Comparison of ENCODE assay signal across 10 mouse cellular contexts in genomic region chr4:62502969-62503368, GRCm38 (mm10). TPM values are rescaled to one million over a fixed set of nuclear protein-coding genes. Genes with fewer than 3 reads are reported as not detected.
DNase-seq lines count a peak whose midpoint lies in the region; ATAC-seq lines count a peak whose summit lies in the region.
"Had no signal": no experiment of that assay in that cellular context is flagged by ENCODE, and none has a peak within 500 bp of the region (broad histone marks: within the 10 kb centered on the region; RNA-seq: fewer than 3 reads in every experiment).

No protein-coding gene starts in this region.

- H3K9ac ChIP-seq in forebrain, embryonic 12.5 days = no peak overlapping the region
- no peak overlapping the region for H3K9ac ChIP-seq in intestine, embryonic 14.5 days (ENCODE audit: low read length)
- no peak overlapping the region for H3K9ac ChIP-seq in liver, embryonic 12.5 days

- H3K4me3 ChIP-seq in forebrain, embryonic 10.5 days = peak overlapping the region; percentile 62; the same call in 1 of the 2 replicates
- no peak overlapping the region for H3K4me3 ChIP-seq in forebrain, embryonic 12.5 days (replicated peaks)
- H3K4me3 ChIP-seq in intestine, embryonic 14.5 days (ENCODE audit: low read depth, low read length) = no peak overlapping the region
- H3K4me3 ChIP-seq in liver, embryonic 12.5 days = 0 out of 2 replicates have a peak overlapping the region, but pooled peaks have one; percentile 70

- peaks cover 26% of the 10 kb centered on the region for H3K36me3 ChIP-seq in forebrain, embryonic 10.5 days (replicated peaks)
- peaks cover 21% of the 10 kb centered on the region for H3K36me3 ChIP-seq in forebrain, embryonic 12.5 days (replicated peaks)
- peaks cover 30% of the 10 kb centered on the region for H3K36me3 ChIP-seq in intestine, embryonic 14.5 days (ENCODE audit: control insufficient read depth, insufficient read depth, low read length)
- peaks cover 24% of the 10 kb centered on the region for H3K36me3 ChIP-seq in liver, embryonic 12.5 days

- no peak overlapping the region for H3K27ac ChIP-seq in forebrain, embryonic 10.5 days
- no peak overlapping the region for H3K27ac ChIP-seq in forebrain, embryonic 12.5 days
- peak overlapping the region; percentile 84 for H3K27ac ChIP-seq in intestine, embryonic 14.5 days (ENCODE audit: low read depth)
- H3K27ac ChIP-seq in liver, embryonic 12.5 days = peak overlapping the region; percentile 61

- WGBS in forebrain, embryonic 10.5 days = 82% methylated on average over 7 of the region's 7 CpGs
- WGBS in forebrain, embryonic 12.5 days = 84% methylated on average over 7 of the region's 7 CpGs
- 49% methylated on average over 7 of the region's 7 CpGs for WGBS in intestine, embryonic 14.5 days
- 59% methylated on average over 7 of the region's 7 CpGs for WGBS in liver, embryonic 12.5 days (ENCODE audit: insufficient replicate concordance)

- DNase-seq in forebrain, embryonic 10.5 days (ENCODE audit: extremely low spot score, low spot score) = no peak
- DNase-seq in CD4-positive helper T cell, adult 2 months (ENCODE audit: low read depth, low spot score) = peak; percentile 44
- peak; percentile 68 for DNase-seq in intestine, embryonic 14.5 days (ENCODE audit: low spot score)
- no peak for DNase-seq in frontal cortex, adult 2 months (ENCODE audit: extremely low spot score in 1 of 2, low spot score in 1 of 2)
- DNase-seq in adrenal gland, postnatal 36 days = no peak
- DNase-seq in natural killer cell, adult 2 months (ENCODE audit: low spot score in 2 of 2) = no peak
- DNase-seq: cerebellum, postnatal 10 days; layer of hippocampus, postnatal 36 days had no signal

- H3K9me3 ChIP-seq in forebrain, embryonic 10.5 days = no peaks in the 10 kb centered on the region
- H3K9me3 ChIP-seq in forebrain, embryonic 12.5 days = no peaks in the 10 kb centered on the region
- H3K9me3 ChIP-seq in intestine, embryonic 14.5 days (ENCODE audit: control insufficient read depth, low read length) = no peaks in the 10 kb centered on the region
- H3K9me3 ChIP-seq in liver, embryonic 12.5 days (replicated peaks) = no peaks in the 10 kb centered on the region

- no peaks in the 10 kb centered on the region for H3K27me3 ChIP-seq in forebrain, embryonic 10.5 days (ENCODE audit: poor library complexity, severe bottlenecking)
- H3K27me3 ChIP-seq in forebrain, embryonic 12.5 days = no peaks in the 10 kb centered on the region
- H3K27me3 ChIP-seq in intestine, embryonic 14.5 days (replicated peaks; ENCODE audit: control insufficient read depth, insufficient read depth, low read length) = no peaks in the 10 kb centered on the region
- H3K27me3 ChIP-seq in liver, embryonic 12.5 days (replicated peaks) = no peaks in the 10 kb centered on the region

- no peak for ATAC-seq in forebrain, embryonic 12.5 days (ENCODE audit: low FRiP score)
- peak; percentile 47; the same call in 1 of the 2 replicates for ATAC-seq in intestine, embryonic 14.5 days (replicated peaks; ENCODE audit: low FRiP score, low TSS enrichment, low read depth)
- ATAC-seq in liver, embryonic 12.5 days = no peak

- H3K4me2 ChIP-seq in forebrain, embryonic 12.5 days = no peak overlapping the region
- peak overlapping the region; percentile 60 for H3K4me2 ChIP-seq in intestine, embryonic 14.5 days (ENCODE audit: low read length)
- peak overlapping the region; percentile 84 for H3K4me2 ChIP-seq in liver, embryonic 12.5 days

- peaks cover 11% of the 10 kb centered on the region for H3K4me1 ChIP-seq in forebrain, embryonic 10.5 days
- peaks cover 8% of the 10 kb centered on the region for H3K4me1 ChIP-seq in forebrain, embryonic 12.5 days
- H3K4me1 ChIP-seq in intestine, embryonic 14.5 days (replicated peaks; ENCODE audit: control insufficient read depth, insufficient read depth, low read length) = 0 out of 2 replicates have a peak, but pooled peaks cover 5% of the 10 kb centered on the region
- peaks cover 37% of the 10 kb centered on the region for H3K4me1 ChIP-seq in liver, embryonic 12.5 days

RNA-seq across cellular contexts. Expression of gene Hdhd3, which starts 0.3 kb away (rescaled TPM):
- 10.3 and 11.2 TPM in 2 replicates for polyA plus RNA-seq in forebrain, embryonic 10.5 days (2016; fragmentation: Nextera tagmentation; extraction: Ambion mirVana)
- 7.7 and 9.5 TPM in 2 replicates for polyA plus RNA-seq in forebrain, embryonic 12.5 days (2016; fragmentation: Nextera tagmentation; extraction: Ambion mirVana)
- 29.4 and 32.4 TPM in 2 replicates for polyA plus RNA-seq in intestine, embryonic 14.5 days (2014; fragmentation: Nextera tagmentation; extraction: Ambion mirVana)
- polyA plus RNA-seq in liver, embryonic 12.5 days (2016; fragmentation: Nextera tagmentation; extraction: Ambion mirVana) = 4.3 and 4.6 TPM in 2 replicates
- polyA plus RNA-seq in frontal cortex, adult 2 months (2012; rRNA removed) = 6.8 and 8.0 TPM in 2 replicates
- 10 to 100 TPM; 12.3 to 15.6 TPM for total RNA-seq in adrenal gland, postnatal 36 days (2021)

RNA-seq across cellular contexts. Expression of gene Alad, which starts 16.7 kb away (rescaled TPM):
- polyA plus RNA-seq in forebrain, embryonic 10.5 days (2016; fragmentation: Nextera tagmentation; extraction: Ambion mirVana) = 125 and 127 TPM in 2 replicates
- 67.5 and 74.1 TPM in 2 replicates for polyA plus RNA-seq in forebrain, embryonic 12.5 days (2016; fragmentation: Nextera tagmentation; extraction: Ambion mirVana)
- 146 and 153 TPM in 2 replicates for polyA plus RNA-seq in intestine, embryonic 14.5 days (2014; fragmentation: Nextera tagmentation; extraction: Ambion mirVana)
- 626 and 633 TPM in 2 replicates for polyA plus RNA-seq in liver, embryonic 12.5 days (2016; fragmentation: Nextera tagmentation; extraction: Ambion mirVana)
- polyA plus RNA-seq in frontal cortex, adult 2 months (2012; rRNA removed) = 37.2 and 43.1 TPM in 2 replicates
- 10 to 100 TPM; 86.9 to 99.8 TPM for total RNA-seq in adrenal gland, postnatal 36 days (2021)

RNA-seq across cellular contexts. Expression of gene Pole3, which starts 21.9 kb away (rescaled TPM):
- 145 and 147 TPM in 2 replicates for polyA plus RNA-seq in forebrain, embryonic 10.5 days (2016; fragmentation: Nextera tagmentation; extraction: Ambion mirVana)
- 113 and 115 TPM in 2 replicates for polyA plus RNA-seq in forebrain, embryonic 12.5 days (2016; fragmentation: Nextera tagmentation; extraction: Ambion mirVana)
- polyA plus RNA-seq in intestine, embryonic 14.5 days (2014; fragmentation: Nextera tagmentation; extraction: Ambion mirVana) = 75.3 and 85.9 TPM in 2 replicates
- polyA plus RNA-seq in liver, embryonic 12.5 days (2016; fragmentation: Nextera tagmentation; extraction: Ambion mirVana) = 80.6 and 84.1 TPM in 2 replicates
- polyA plus RNA-seq in frontal cortex, adult 2 months (2012; rRNA removed) = 30.6 and 31.3 TPM in 2 replicates
- total RNA-seq in adrenal gland, postnatal 36 days (2021) = 10 to 100 TPM; 48.7 to 52.0 TPM

RNA-seq across cellular contexts. Expression of gene 4933430I17Rik, which starts 22.2 kb away (rescaled TPM):
- 1.3 and 1.5 TPM in 2 replicates for polyA plus RNA-seq in forebrain, embryonic 10.5 days (2016; fragmentation: Nextera tagmentation; extraction: Ambion mirVana)
- 1.4 TPM in 2 replicates for polyA plus RNA-seq in forebrain, embryonic 12.5 days (2016; fragmentation: Nextera tagmentation; extraction: Ambion mirVana)
- polyA plus RNA-seq in intestine, embryonic 14.5 days (2014; fragmentation: Nextera tagmentation; extraction: Ambion mirVana) = 0.26 and 0.65 TPM in 2 replicates
- polyA plus RNA-seq in liver, embryonic 12.5 days (2016; fragmentation: Nextera tagmentation; extraction: Ambion mirVana) = 0.12 and 0.21 TPM in 2 replicates
- polyA plus RNA-seq in frontal cortex, adult 2 months (2012; rRNA removed) = 0.44 TPM in 2 replicates
- total RNA-seq in adrenal gland, postnatal 36 days (2021) = under 1 TPM; 0.36 to 0.56 TPM

RNA-seq across cellular contexts. Expression of gene Bspry, which starts 23.1 kb away (rescaled TPM):
- 1.1 and 1.4 TPM in 2 replicates for polyA plus RNA-seq in forebrain, embryonic 10.5 days (2016; fragmentation: Nextera tagmentation; extraction: Ambion mirVana)
- 0.92 and 1.3 TPM in 2 replicates for polyA plus RNA-seq in forebrain, embryonic 12.5 days (2016; fragmentation: Nextera tagmentation; extraction: Ambion mirVana)
- polyA plus RNA-seq in intestine, embryonic 14.5 days (2014; fragmentation: Nextera tagmentation; extraction: Ambion mirVana) = 39.3 and 43.8 TPM in 2 replicates
- 0.24 and 0.27 TPM in 2 replicates for polyA plus RNA-seq in liver, embryonic 12.5 days (2016; fragmentation: Nextera tagmentation; extraction: Ambion mirVana)
- 0.60 and 0.78 TPM in 2 replicates for polyA plus RNA-seq in frontal cortex, adult 2 months (2012; rRNA removed)
- 1 to 10 TPM; 3.0 to 6.1 TPM for total RNA-seq in adrenal gland, postnatal 36 days (2021)

Comparison
In these comparisons a context has a peak if more than half of its experiments do, and no peak if none do; other contexts are left out.
1. H3K4me3 ChIP-seq: peak in forebrain, embryonic 10.5 days (single experiment) and liver, embryonic 12.5 days (single experiment); none in forebrain, embryonic 12.5 days (single experiment) and intestine, embryonic 14.5 days (single experiment).
2. DNase-seq: peak in CD4-positive helper T cell, adult 2 months (single experiment) and intestine, embryonic 14.5 days (single experiment); none in forebrain, embryonic 10.5 days (single experiment), frontal cortex, adult 2 months (0 of 2), adrenal gland, postnatal 36 days (0 of 2) and natural killer cell, adult 2 months (0 of 2).
3. H3K27ac ChIP-seq: peak in intestine, embryonic 14.5 days (single experiment) and liver, embryonic 12.5 days (single experiment); none in forebrain, embryonic 10.5 days (single experiment) and forebrain, embryonic 12.5 days (single experiment).